Mouse (Mus musculus) heart, adult 2 months (tissue): ENCODE measurements around the gene Samd4b. TPM values are rescaled to one million over a fixed set of nuclear protein-coding genes. Genes with fewer than 3 reads are reported as not detected.
A peak's percentile ranks its signal among the peaks of the same experiment; 100 is the strongest.

ENCODE experiments used
- DNase-seq, 2 experiments: peaks; one replicate each; pipeline ENCODE4 v3.0.0; 2021
- H3K27ac ChIP-seq: fragments of 200-600 bp; 2 replicates; pipeline ENCODE4 v1.8.1; 2022
- H3K27me3 ChIP-seq: fragments of 200-500 bp; 2 replicates; pipeline ENCODE4 v1.6.1; 2012; ENCODE audit warnings: mild to moderate bottlenecking, low read length, inconsistent platforms, mixed read lengths; ENCODE audit not compliant: control insufficient read depth, insufficient read depth
- H3K36me3 ChIP-seq: fragments of 200-500 bp; 2 replicates; pipeline ENCODE4 v1.6.1; 2012; ENCODE audit warnings: low read length, inconsistent platforms; ENCODE audit not compliant: control insufficient read depth, insufficient read depth
- H3K4me1 ChIP-seq: fragments of 200-500 bp; 2 replicates; pipeline ENCODE4 v1.6.1; 2011; ENCODE audit warnings: low read length; ENCODE audit not compliant: control insufficient read depth, insufficient read depth
- H3K4me3 ChIP-seq: fragments of 200-600 bp; 2 replicates; pipeline ENCODE4 v1.8.1; 2022
- H3K79me2 ChIP-seq: fragments of 200-500 bp; replicated peaks from 2 replicates; pipeline ENCODE4 v1.6.1; 2012; ENCODE audit warnings: mild to moderate bottlenecking, inconsistent platforms, low read length, moderate library complexity, mixed read lengths; ENCODE audit not compliant: control insufficient read depth, insufficient read depth
- H3K9ac ChIP-seq: fragments of 200-500 bp; 2 replicates; pipeline ENCODE4 v1.6.1; 2012; ENCODE audit warnings: low read depth, mild to moderate bottlenecking, control low read depth, inconsistent platforms, low read length, mixed read lengths
- CTCF ChIP-seq: fragments of 200-600 bp; IDR thresholded peaks from 2 replicates; pipeline ENCODE4 v1.8.1; 2022; ENCODE audit warnings: antibody characterized with exemption, mild to moderate bottlenecking, moderate library complexity
- EP300 ChIP-seq: fragments of 200-500 bp; IDR thresholded peaks from 2 replicates; pipeline ENCODE4 v1.6.1; 2011; ENCODE audit warnings: low read depth, low read length, control low read depth; ENCODE audit not compliant: insufficient read depth
- POLR2A ChIP-seq: fragments of 200-500 bp; IDR thresholded peaks from 2 replicates; pipeline ENCODE4 v1.6.1; 2011; ENCODE audit warnings: mild to moderate bottlenecking, low read depth, low read length, control low read depth; ENCODE audit not compliant: insufficient read depth
- WGBS: fragments of 180-500 bp; shearing (Covaris S2); methylation state at CpG from one replicate; pipeline ENCODE4 v1.1.7; 2018; 5-methylcytosine and 5-hydroxymethylcytosine counted together
- intact Hi-C: fragments of 180-260 bp; cut with DNase I; formaldehyde crosslinking; loops from one replicate; pipeline ENCODE4 v1.15.1; 2025
- polyA plus RNA-seq: library from polyadenylated mRNA; depleted of rRNA; stranded (reverse); fragments of >200 nt; gene quantifications from 2 replicates; pipeline ENCODE4 v1.2.3, GENCODE M21; 2012
- total RNA-seq, 2 experiments: library from RNA; stranded (reverse); gene quantifications; 2 replicates each; pipeline ENCODE4 v1.2.3; 2021

Samd4b gene
- total and polyA plus RNA-seq, 3 experiments = 21.9 to 46.1 (median 22.4) TPM

- H3K4me3 ChIP-seq = no peak overlapping the region
- H3K36me3 ChIP-seq = peaks cover 14% of the 10 kb centered on the region
- DNase-seq = peak; percentile 65 to 79
- peak overlapping the region; percentile 77 for H3K27ac ChIP-seq
- H3K27me3 ChIP-seq = no peaks in the 10 kb centered on the region
- 30% methylated on average over 3 of the region's 3 CpGs for WGBS
- no peak for TF ChIP-seq CTCF
- peak; percentile 66; the same call in 1 of the 2 replicates for TF ChIP-seq EP300
- intact Hi-C loops = no loop called here
- H3K9ac ChIP-seq = no peak overlapping the region
- H3K79me2 ChIP-seq = no peaks in the 10 kb centered on the region
- peaks cover 9% of the 10 kb centered on the region for H3K4me1 ChIP-seq
Observed at GRCm38 (mm10) chr7:28410841-28411475, 187.0 kb downstream of the Samd4b start.

DNA sequence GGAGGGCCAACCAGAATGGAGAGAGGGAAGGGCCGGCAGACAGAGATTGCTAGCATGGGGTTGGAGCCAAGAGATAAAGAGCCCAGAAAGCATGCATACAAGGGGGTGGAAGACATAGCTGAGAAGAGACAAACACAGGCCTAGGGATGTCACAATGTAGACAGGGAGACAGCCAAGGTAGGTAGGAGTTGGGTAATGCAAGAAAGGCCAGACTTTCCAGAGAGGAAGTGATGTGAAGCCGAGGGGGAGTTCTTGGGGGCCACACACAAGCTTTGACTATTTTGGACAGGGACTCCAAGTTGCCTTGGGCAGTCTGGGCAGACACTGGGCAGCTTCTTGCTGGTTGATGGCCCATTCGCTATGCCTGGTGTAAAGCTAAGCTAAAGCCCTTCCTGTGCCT lies 196.0 kb downstream of the Samd4b start:
- no peak overlapping the region for H3K9ac ChIP-seq
- intact Hi-C loops = no loop called here
- no peaks in the 10 kb centered on the region for H3K4me1 ChIP-seq
- H3K4me3 ChIP-seq = no peak overlapping the region
- no peak for DNase-seq
- H3K27me3 ChIP-seq = no peaks in the 10 kb centered on the region
- WGBS = 54% methylated on average over 3 of the region's 3 CpGs
- H3K79me2 ChIP-seq = no peaks in the 10 kb centered on the region
- no peak for TF ChIP-seq CTCF
- H3K27ac ChIP-seq = no peak overlapping the region
- H3K36me3 ChIP-seq = no peaks in the 10 kb centered on the region

GRCm38 (mm10) chr7:28401030-28401429 lies 196.9 kb downstream of the Samd4b start:
- Histone ChIP-seq H3K79me2 (no peaks in the 10 kb centered on the region), H3K27me3 (no peaks in the 10 kb centered on the region), H3K4me1 (no peaks in the 10 kb centered on the region), H3K4me3 (no peak overlapping the region), H3K9ac (no peak overlapping the region), H3K36me3 (no peaks in the 10 kb centered on the region), H3K27ac (no peak overlapping the region)
- no peak for DNase-seq
- intact Hi-C loops = no loop called here
- WGBS = 100% methylated on average over 1 of the region's 1 CpGs
- TF ChIP-seq CTCF = no peak
- TF ChIP-seq POLR2A = no peak
- TF ChIP-seq EP300 = no peak

DNA sequence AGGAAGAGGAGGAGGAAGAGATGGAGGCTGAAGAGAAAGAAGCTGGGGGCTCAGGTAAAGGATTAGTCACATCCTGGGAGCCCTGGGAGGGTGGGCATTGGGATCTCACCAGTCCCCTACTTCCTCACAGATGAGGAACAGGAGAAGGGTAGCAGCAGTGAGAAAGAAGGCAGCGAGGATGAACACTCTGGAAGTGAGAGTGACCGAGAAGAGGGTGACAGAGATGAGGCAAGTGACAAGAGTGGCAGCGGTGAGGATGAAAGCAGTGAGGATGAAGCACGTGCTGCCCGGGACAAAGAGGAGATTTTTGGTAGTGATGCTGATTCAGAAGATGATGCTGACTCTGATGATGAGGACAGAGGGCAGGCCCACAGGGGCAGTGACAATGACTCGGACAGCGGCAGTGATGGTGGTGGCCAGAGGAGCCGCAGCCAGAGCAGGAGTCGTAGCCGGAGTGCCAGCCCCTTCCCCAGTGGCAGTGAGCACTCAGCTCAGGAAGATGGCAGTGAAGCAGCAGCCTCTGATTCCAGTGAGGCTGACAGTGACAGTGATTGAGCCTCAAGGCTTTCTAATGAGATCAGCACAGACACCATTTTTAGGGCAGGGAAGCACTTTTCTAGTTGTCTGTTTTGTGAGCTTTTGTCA lies 199.1 kb downstream of the Samd4b start:
- no peaks in the 10 kb centered on the region for H3K36me3 ChIP-seq
- H3K27me3 ChIP-seq = no peaks in the 10 kb centered on the region
- no peak overlapping the region for H3K9ac ChIP-seq
- intact Hi-C loops = no loop called here
- no peaks in the 10 kb centered on the region for H3K4me1 ChIP-seq
- DNase-seq = no peak
- TF ChIP-seq POLR2A (no peak), EP300 (no peak), CTCF (no peak)
- WGBS = 85% methylated on average over 10 of the region's 10 CpGs
- H3K27ac ChIP-seq = no peak overlapping the region
- no peak overlapping the region for H3K4me3 ChIP-seq
- no peaks in the 10 kb centered on the region for H3K79me2 ChIP-seq

DNA sequence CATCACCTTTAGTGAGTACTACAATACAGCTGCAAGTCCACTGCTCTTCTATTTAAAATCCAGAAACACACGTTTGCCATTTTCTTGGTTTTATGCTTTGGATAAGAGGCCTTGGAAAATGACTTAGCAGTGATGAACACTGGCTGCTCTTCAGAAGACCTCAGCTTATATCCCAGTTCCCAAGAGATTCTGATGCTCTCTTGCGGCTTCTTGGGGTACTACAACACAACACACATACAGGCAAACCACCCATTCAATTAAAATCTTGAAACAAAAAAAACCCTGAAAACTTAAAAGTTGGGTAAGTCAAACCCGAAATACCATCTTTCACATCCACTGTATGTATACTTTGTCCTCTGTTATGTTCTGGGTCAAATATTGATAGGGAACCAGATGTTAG lies 199.9 kb downstream of the Samd4b start:
- Histone ChIP-seq H3K36me3 (no peaks in the 10 kb centered on the region), H3K79me2 (peaks cover 2% of the 10 kb centered on the region; the same call in 1 of the 2 replicates), H3K4me3 (no peak overlapping the region), H3K9ac (no peak overlapping the region), H3K4me1 (0 out of 2 replicates have a peak, but pooled peaks cover 2% of the 10 kb centered on the region), H3K27me3 (no peaks in the 10 kb centered on the region), H3K27ac (no peak overlapping the region)
- WGBS = 48% methylated on average over 3 of the region's 3 CpGs
- intact Hi-C loops = no loop called here
- TF ChIP-seq POLR2A (no peak), CTCF (peak; percentile 71), EP300 (no peak)
- no peak for DNase-seq

- DNase-seq = no peak
- TF ChIP-seq EP300 (no peak), CTCF (no peak), POLR2A (no peak)
- Histone ChIP-seq H3K4me1 (0 out of 2 replicates have a peak, but pooled peaks cover 2% of the 10 kb centered on the region), H3K27me3 (no peaks in the 10 kb centered on the region), H3K79me2 (peaks cover 2% of the 10 kb centered on the region; the same call in 1 of the 2 replicates), H3K36me3 (no peaks in the 10 kb centered on the region), H3K4me3 (no peak overlapping the region), H3K27ac (no peak overlapping the region), H3K9ac (no peak overlapping the region)
- intact Hi-C loops = loop anchor here (2.0 kb wide), 1 partner anchor 39 kb away; no protein-coding TSS in a partner anchor
- 95% methylated on average over 4 of the region's 4 CpGs for WGBS
Observed at GRCm38 (mm10) chr7:28395425-28395824, 202.5 kb downstream of the Samd4b start.
